Mouse (Mus musculus) frontal cortex, adult 2 months (tissue): Measurements from ENCODE around the gene Zfp991. TPM values are rescaled to one million over a fixed set of nuclear protein-coding genes. Genes with fewer than 3 reads are reported as not detected.

Source experiments
- polyA plus RNA-seq: library from polyadenylated mRNA; depleted of rRNA; stranded (reverse); fragments of >200 nt; gene quantifications from 2 replicates; pipeline ENCODE4 v1.2.3, GENCODE M21; 2012; rRNA removed

Gene Zfp991
- polyA plus RNA-seq, 1 experiment, result 1.9 TPM

Other genes starting within 250 kb of the Zfp991 start
- not detected in 2 replicates for gene Gm21411, start 222.4 kb upstream of the Zfp991 start, polyA plus RNA-seq
- gene Zfp989, start 160.1 kb upstream of the Zfp991 start, polyA plus RNA-seq, result not detected in 2 replicates
- gene Rex2, start 110.2 kb upstream of the Zfp991 start, polyA plus RNA-seq, result not detected in 2 replicates
- 0.23 and 0.38 TPM in 2 replicates for gene Zfp988, start 173.6 kb downstream of the Zfp991 start, polyA plus RNA-seq
- gene Zfp978, start 229.3 kb downstream of the Zfp991 start, polyA plus RNA-seq, result 0.18 TPM in 1 of 2 replicates, not detected in the other